Mouse (Mus musculus) neural tube, embryonic 13.5 days (tissue): ENCODE measurements at regions not wholly inside any gene's neighbourhood (a gene's known extent, or its start where the extent isn't known, plus 50 kb on each side); places are given as distances from the start of the nearest gene placed in this dataset.

Source experiments
- ATAC-seq: fragments of 200-750 bp; cut with Nextera tagmentation; 2 replicates; pipeline ENCODE4 v1.8.0; 2017; ENCODE audit warnings: low read depth, mild to moderate bottlenecking, moderate TSS enrichment, moderate library complexity
- H3K27ac ChIP-seq: fragments of 300-500 bp; sonication (generic); replicated peaks from 2 replicates; pipeline ENCODE4 v1.5.1; 2015; ENCODE audit warnings: moderate library complexity, mild to moderate bottlenecking, inconsistent platforms
- H3K27me3 ChIP-seq: fragments of 300-500 bp; sonication (generic); 2 replicates; pipeline ENCODE4 v1.6.1; 2015; ENCODE audit warnings: mild to moderate bottlenecking, inconsistent platforms
- H3K36me3 ChIP-seq: fragments of 300-500 bp; sonication (generic); 2 replicates; pipeline ENCODE4 v1.6.1; 2015; ENCODE audit warnings: mild to moderate bottlenecking, inconsistent platforms
- H3K4me1 ChIP-seq: fragments of 300-500 bp; sonication (generic); replicated peaks from 2 replicates; pipeline ENCODE4 v1.6.1; 2015; ENCODE audit warnings: inconsistent platforms
- H3K4me2 ChIP-seq: fragments of 300-500 bp; sonication (generic); 2 replicates; pipeline ENCODE4 v1.6.1; 2015; ENCODE audit warnings: inconsistent platforms, mild to moderate bottlenecking, moderate library complexity
- H3K4me3 ChIP-seq: fragments of 300-500 bp; sonication (generic); 2 replicates; pipeline ENCODE4 v1.5.1; 2015; ENCODE audit warnings: mild to moderate bottlenecking, inconsistent platforms
- H3K9ac ChIP-seq: fragments of 300-500 bp; sonication (generic); 2 replicates; pipeline ENCODE4 v1.6.1; 2015; ENCODE audit warnings: moderate library complexity, mild to moderate bottlenecking, inconsistent platforms
- H3K9me3 ChIP-seq: fragments of 300-500 bp; sonication (generic); 2 replicates; pipeline ENCODE4 v1.6.1; 2016; ENCODE audit warnings: inconsistent platforms
- WGBS: fragments of 180-500 bp; shearing (Covaris S2); methylation state at CpG from one replicate; pipeline ENCODE4 v1.1.7; 2015; 5-methylcytosine and 5-hydroxymethylcytosine counted together

DNA sequence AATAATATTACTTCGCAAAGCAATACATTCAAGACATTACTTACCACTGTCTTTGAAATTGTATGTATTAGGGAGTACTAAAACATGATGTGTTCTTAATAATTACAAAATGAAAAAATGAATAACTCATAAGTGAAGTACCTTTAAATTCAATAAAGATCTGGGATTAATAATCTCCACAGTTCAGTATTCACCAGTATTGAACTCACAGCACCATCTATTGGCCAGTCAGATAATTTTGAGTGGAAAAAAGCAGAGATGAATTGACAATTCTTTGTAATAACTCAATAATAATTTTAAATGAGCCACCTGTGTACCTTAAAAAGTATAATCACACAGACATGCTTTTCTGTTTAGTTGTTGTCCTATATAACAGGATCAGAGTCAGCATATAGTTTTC lies 180.7 kb downstream of the Nsun3 start:
- no peaks in the 10 kb centered on the region for H3K27me3 ChIP-seq
- H3K27ac ChIP-seq, result no peak overlapping the region
- H3K4me2 ChIP-seq, result no peak overlapping the region
- no peak overlapping the region for H3K9ac ChIP-seq
- H3K9me3 ChIP-seq, result no peaks in the 10 kb centered on the region
- no peak for ATAC-seq
- H3K36me3 ChIP-seq, result no peaks in the 10 kb centered on the region
- H3K4me3 ChIP-seq, result no peak overlapping the region
- 88% methylated on average over 1 of the region's 1 CpGs for WGBS
- no peaks in the 10 kb centered on the region for H3K4me1 ChIP-seq

DNA sequence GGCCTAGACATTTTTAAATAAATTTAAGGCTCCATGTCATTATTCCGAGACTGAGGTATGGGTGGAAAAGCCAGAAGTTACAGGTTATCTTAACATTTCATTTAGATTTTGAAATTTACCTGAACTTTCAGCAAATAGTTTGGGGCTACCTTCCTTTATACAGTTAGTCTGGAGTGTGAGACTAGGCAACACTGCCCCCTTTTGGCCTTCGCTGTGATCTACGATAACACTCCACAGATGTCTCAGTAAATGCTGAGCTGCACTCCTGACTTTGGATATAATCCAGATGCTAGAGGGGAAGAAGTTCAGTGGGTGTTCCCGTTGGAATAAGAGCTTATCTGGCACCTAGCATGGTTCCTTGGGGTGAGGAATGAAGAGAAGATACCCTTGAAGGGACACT lies 224.6 kb downstream of the Nsun3 start:
- no peaks in the 10 kb centered on the region for H3K4me1 ChIP-seq
- H3K9ac ChIP-seq, result no peak overlapping the region
- no peaks in the 10 kb centered on the region for H3K9me3 ChIP-seq
- ATAC-seq, result no peak
- H3K36me3 ChIP-seq, result no peaks in the 10 kb centered on the region
- 35% methylated on average over 4 of the region's 4 CpGs for WGBS
- H3K4me3 ChIP-seq, result no peak overlapping the region
- H3K27ac ChIP-seq, result no peak overlapping the region
- H3K4me2 ChIP-seq, result no peak overlapping the region
- H3K27me3 ChIP-seq, result no peaks in the 10 kb centered on the region

DNA sequence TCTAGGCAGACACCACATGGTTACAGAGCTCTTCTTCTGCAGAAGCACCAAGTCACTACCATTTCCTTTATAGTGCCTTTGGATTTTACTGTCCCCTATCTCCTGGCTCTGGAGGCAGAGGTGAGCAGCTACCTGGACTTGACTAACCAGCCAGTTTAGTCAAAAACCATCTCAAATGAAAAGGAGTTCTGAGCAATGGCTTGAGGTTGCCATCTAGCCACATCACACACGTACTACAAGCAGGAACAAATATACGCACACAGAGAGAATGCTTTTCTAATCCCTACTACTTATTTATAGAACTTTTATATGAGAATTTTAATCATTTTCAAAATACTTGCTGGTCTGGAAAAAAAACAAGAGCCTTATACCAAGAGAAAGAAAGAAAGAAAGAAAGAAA lies 243.5 kb downstream of the Nsun3 start:
- no peak overlapping the region for H3K4me2 ChIP-seq
- H3K9me3 ChIP-seq, result no peaks in the 10 kb centered on the region
- H3K4me1 ChIP-seq, result no peaks in the 10 kb centered on the region
- ATAC-seq, result no peak
- no peaks in the 10 kb centered on the region for H3K36me3 ChIP-seq
- 82% methylated on average over 2 of the region's 2 CpGs for WGBS
- no peak overlapping the region for H3K27ac ChIP-seq
- H3K9ac ChIP-seq, result no peak overlapping the region
- H3K4me3 ChIP-seq, result no peak overlapping the region
- H3K27me3 ChIP-seq, result no peaks in the 10 kb centered on the region

DNA sequence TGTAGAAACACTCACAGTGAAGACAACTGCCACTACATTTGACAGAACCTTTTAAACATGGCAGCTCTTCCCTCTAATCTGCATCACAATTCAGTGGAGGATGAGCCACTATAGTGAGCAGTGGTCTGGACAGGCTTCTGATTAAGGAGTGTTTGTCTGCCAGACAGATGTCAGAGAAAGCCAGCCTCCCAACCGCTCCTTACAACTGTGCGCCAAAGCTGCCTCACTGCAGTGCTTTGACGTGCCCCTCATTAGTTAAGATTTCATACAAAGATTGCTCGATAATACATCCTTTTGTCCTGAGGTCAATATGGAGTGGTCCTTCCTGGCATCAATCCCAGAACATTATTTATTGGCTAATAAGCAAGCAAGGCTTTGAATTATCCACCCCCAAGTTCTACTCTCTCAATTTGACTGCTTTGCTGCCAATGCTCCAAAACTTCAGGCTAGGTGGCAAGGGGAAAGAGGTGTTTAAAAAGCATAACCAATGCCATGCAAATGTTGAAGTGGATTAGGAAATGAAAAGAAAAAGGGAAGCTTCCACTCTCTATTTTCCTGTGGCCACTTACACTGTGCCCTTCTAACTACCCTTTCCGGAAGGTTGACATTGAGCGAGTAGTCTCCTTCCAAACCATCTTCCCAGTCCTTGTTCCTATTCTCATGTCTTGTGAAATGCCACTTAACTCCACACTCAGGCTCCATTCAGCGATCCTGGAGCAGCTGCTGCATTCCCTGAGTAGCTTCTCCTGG lies 248.7 kb downstream of the Nsun3 start:
- Histone ChIP-seq H3K4me2 (no peak overlapping the region), H3K4me1 (0 out of 2 replicates have a peak, but pooled peaks cover 5% of the 10 kb centered on the region), H3K36me3 (no peaks in the 10 kb centered on the region), H3K9ac (no peak overlapping the region), H3K27me3 (no peaks in the 10 kb centered on the region), H3K9me3 (no peaks in the 10 kb centered on the region), H3K4me3 (no peak overlapping the region), H3K27ac (no peak overlapping the region)
- 63% methylated on average over 7 of the region's 7 CpGs for WGBS
- no peak for ATAC-seq

DNA sequence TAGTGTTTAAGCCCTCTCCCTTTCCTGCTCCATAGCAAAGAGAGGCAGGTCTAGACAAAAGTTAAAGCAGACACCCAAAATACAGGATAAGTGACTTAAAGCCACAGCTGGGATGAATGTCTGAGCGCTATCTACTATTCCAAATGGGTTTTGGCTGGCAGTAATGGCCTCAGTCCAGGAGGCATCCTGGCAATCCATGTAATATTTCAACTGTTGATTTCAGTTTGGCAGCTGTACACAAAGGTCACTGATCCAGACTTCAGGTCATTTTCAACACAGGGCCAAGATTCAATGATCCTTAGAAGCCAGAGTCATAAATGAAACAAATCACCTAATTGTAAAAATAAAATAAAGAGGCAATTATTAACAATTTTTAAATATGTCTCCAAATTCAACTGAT lies 277.3 kb downstream of the Nsun3 start:
- Histone ChIP-seq H3K4me3 (no peak overlapping the region), H3K9me3 (no peaks in the 10 kb centered on the region), H3K4me1 (no peaks in the 10 kb centered on the region), H3K9ac (no peak overlapping the region), H3K4me2 (no peak overlapping the region), H3K27ac (no peak overlapping the region), H3K27me3 (no peaks in the 10 kb centered on the region), H3K36me3 (no peaks in the 10 kb centered on the region)
- WGBS, result 94% methylated on average over 1 of the region's 1 CpGs
- no peak for ATAC-seq

DNA sequence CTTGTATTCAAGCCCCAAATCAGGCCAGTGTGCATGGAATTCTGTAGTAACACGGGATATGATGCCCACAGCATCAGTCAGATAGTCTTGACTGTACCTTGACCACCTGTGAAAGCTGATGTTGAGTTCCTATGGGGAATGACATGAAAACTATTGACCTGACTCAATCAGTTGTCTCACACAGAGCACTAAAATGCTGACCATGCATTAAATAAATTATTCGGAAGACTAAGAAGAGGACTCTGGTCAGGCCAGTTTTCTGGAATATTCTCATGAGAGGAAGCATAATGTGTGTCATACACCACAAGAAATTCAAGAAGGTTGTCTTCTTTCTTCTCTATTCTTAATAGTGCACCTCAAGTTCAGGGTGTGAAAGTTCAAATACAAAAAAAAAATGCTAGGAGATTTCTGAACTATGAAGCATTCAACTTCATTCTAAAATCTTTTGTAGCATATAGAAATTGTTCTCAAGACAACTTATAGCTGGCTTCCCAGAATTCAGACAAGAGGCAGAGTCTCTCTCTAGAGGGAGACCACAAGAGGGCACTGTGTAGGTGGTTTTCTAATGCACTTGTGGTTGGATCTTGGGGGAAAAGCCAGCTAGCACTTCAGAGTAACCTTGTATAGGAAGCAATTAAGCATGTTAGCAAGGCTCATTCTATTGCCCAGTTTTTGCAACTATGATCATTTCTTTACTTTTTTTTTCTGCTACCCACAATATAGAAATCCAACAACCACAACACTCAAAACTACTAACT lies 279.7 kb downstream of the Nsun3 start:
- ATAC-seq, result no peak
- Histone ChIP-seq H3K9me3 (no peaks in the 10 kb centered on the region), H3K4me3 (no peak overlapping the region), H3K36me3 (no peaks in the 10 kb centered on the region), H3K27ac (no peak overlapping the region), H3K27me3 (no peaks in the 10 kb centered on the region), H3K4me2 (no peak overlapping the region), H3K4me1 (no peaks in the 10 kb centered on the region), H3K9ac (no peak overlapping the region)
- WGBS, result 65% methylated on average over 2 of the region's 2 CpGs

DNA sequence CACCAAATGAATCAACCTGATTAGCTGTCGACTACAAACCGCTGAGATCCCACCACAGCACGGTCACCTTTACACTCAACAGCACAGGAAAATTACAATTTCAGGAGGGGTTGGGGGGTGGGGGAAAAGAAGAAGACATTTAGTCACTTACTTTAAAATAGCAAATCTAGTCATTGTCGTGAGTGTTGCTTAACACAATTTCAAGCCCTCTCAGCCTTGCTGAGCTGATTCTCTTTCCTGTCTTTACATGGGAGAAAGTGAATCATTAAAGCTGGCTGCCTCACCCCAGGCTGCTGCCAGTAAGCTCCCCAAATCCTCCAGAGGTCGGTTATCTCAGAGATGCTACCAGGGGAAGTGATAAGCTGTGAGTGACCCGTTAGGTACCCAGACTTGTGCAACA lies 285.7 kb downstream of the Nsun3 start:
- Histone ChIP-seq H3K27me3 (no peaks in the 10 kb centered on the region), H3K4me2 (no peak overlapping the region), H3K36me3 (no peaks in the 10 kb centered on the region), H3K27ac (no peak overlapping the region), H3K4me1 (no peaks in the 10 kb centered on the region), H3K9me3 (no peaks in the 10 kb centered on the region), H3K4me3 (no peak overlapping the region), H3K9ac (no peak overlapping the region)
- no peak for ATAC-seq
- 71% methylated on average over 6 of the region's 6 CpGs for WGBS

DNA sequence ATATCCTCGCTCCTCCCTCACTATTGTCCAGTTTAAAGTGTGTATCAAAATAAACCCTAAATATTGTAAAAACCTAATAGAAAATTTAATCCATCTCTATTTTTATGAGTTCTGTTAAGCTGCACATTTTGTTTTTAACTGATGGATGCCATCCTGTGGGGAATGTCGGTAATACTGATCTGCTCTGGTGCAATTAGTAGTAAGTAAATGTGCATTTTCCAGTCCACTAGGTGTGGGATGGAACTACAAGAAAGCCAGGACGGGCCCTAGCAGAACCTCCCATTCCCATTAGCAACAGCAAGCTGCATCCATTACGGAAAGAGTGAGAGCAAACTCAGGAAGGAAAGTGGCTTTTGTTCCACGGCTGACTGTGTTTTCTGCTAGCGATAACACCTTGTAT lies 286.3 kb downstream of the Nsun3 start:
- ATAC-seq, result no peak
- H3K27ac ChIP-seq, result no peak overlapping the region
- H3K9me3 ChIP-seq, result no peaks in the 10 kb centered on the region
- no peak overlapping the region for H3K4me2 ChIP-seq
- H3K4me3 ChIP-seq, result no peak overlapping the region
- no peaks in the 10 kb centered on the region for H3K27me3 ChIP-seq
- H3K36me3 ChIP-seq, result no peaks in the 10 kb centered on the region
- no peak overlapping the region for H3K9ac ChIP-seq
- 78% methylated on average over 6 of the region's 6 CpGs for WGBS
- H3K4me1 ChIP-seq, result no peaks in the 10 kb centered on the region

DNA sequence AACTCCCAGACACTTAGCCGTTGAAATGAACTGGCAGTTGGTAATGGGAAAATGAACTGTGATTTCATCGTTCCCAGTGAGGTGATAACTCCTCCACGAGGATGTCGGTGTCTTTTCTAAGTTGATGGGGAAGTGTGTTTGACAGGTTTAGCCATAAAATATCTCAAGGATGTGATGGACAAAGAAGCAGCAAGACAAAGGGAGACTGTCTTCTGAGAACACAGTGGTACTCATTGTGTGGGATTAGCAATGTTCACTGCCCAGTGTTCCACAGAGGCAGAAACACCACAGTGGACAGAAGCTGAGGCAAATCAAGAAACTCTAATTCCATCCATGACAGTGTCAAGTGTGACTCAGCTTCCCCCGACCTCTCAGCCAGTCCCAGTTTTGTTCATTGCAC lies 287.9 kb downstream of the Nsun3 start:
- WGBS, result 57% methylated on average over 5 of the region's 5 CpGs
- Histone ChIP-seq H3K4me2 (no peak overlapping the region), H3K27me3 (no peaks in the 10 kb centered on the region), H3K9me3 (no peaks in the 10 kb centered on the region), H3K36me3 (no peaks in the 10 kb centered on the region), H3K9ac (no peak overlapping the region), H3K4me1 (no peaks in the 10 kb centered on the region), H3K27ac (no peak overlapping the region), H3K4me3 (no peak overlapping the region)
- ATAC-seq, result no peak

DNA sequence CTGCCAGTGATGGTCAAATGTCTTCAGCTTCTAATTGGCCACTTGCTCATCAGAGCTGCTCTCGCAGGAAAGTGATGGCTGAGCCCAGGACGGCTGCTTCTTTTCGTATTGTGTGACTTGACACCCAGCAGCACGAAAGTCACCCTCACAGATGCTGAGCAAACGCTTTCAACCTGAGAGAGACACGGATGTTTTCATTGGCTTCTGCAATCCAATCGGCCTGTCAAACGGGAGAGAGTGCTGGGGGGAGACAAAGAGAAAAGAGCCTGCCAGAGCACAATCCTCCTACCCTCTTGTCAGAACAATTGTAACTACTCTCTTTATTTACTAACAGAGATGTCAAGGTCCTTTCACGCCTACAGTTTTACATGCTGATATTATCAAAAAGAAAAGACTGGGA lies 289.9 kb downstream of the Nsun3 start:
- Histone ChIP-seq H3K27ac (no peak overlapping the region), H3K4me3 (no peak overlapping the region), H3K4me2 (no peak overlapping the region), H3K27me3 (no peaks in the 10 kb centered on the region), H3K36me3 (no peaks in the 10 kb centered on the region), H3K4me1 (no peaks in the 10 kb centered on the region), H3K9me3 (no peaks in the 10 kb centered on the region), H3K9ac (no peak overlapping the region)
- 55% methylated on average over 9 of the region's 9 CpGs for whole genome bisulfite sequencing
- ATAC-seq, result no peak

DNA sequence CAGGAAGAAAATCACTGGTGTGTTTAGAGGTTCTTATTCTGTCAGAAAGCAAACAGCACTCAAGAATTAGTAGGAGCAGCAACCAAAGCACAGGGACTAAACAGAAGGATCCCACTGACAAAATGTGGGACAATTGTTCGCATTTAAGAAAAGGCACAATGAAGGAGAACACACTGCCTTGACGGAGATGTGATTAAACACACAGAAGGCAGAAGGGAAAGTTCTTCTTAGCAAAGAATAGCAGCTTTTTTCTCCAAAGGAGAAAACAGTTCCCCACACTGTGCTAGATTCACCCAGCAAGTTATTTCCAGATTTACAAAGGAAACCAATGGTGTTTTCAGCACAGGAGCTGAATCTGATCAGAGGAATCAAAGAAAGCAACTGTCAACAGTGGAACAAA lies 316.5 kb downstream of the Nsun3 start:
- no peaks in the 10 kb centered on the region for H3K9me3 ChIP-seq
- 0 out of 2 replicates have a peak, but pooled peaks cover 4% of the 10 kb centered on the region for H3K4me1 ChIP-seq
- H3K27me3 ChIP-seq, result no peaks in the 10 kb centered on the region
- H3K9ac ChIP-seq, result no peak overlapping the region
- no peak overlapping the region for H3K27ac ChIP-seq
- ATAC-seq, result no peak
- no peaks in the 10 kb centered on the region for H3K36me3 ChIP-seq
- H3K4me3 ChIP-seq, result no peak overlapping the region
- no peak overlapping the region for H3K4me2 ChIP-seq
- WGBS, result 44% methylated on average over 2 of the region's 2 CpGs

DNA sequence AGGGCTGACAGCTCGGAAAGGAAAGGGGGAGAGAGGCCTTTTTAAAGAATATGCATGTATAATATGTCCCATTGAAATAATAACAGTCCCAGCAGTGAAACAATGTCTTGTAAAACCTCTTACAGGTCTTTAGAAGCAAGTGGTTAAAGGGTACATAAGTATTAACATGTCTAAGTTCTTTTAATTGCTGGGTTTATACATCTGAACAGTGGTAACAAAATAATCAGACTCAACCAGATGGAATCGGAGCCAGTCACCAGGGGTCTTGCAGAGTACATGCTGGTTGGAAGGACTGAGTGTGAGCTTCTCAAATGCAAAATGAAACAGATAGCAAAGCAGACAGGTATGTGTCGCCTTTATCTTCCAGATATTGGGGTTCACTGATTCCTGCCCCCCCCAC lies 317.3 kb downstream of the Nsun3 start:
- no peak overlapping the region for H3K4me3 ChIP-seq
- no peak for ATAC-seq
- H3K27ac ChIP-seq, result no peak overlapping the region
- H3K9me3 ChIP-seq, result no peaks in the 10 kb centered on the region
- no peak overlapping the region for H3K9ac ChIP-seq
- H3K36me3 ChIP-seq, result no peaks in the 10 kb centered on the region
- no peak overlapping the region for H3K4me2 ChIP-seq
- H3K27me3 ChIP-seq, result no peaks in the 10 kb centered on the region
- 0 out of 2 replicates have a peak, but pooled peaks cover 4% of the 10 kb centered on the region for H3K4me1 ChIP-seq
- 68% methylated on average over 3 of the region's 3 CpGs for WGBS

DNA sequence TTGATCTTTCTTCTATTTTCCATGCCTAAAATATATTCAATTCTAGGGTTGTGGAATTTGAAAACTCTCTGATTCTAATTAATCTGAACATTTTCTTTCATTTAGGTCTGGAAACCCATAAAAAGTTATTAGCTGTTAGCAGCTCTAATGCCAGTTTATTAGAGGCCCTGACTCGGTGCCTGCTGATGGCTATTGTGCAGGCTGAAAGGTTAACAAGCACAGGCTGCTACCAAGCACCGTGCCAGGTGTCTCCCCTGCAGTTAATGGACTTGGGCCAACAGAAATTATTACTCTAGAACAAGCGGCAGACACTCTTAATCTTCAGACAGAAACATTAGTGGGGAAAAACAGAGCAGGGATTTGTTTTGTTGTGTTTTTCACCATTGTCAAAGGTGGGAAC lies 317.8 kb downstream of the Nsun3 start:
- Histone ChIP-seq H3K9ac (no peak overlapping the region), H3K9me3 (no peaks in the 10 kb centered on the region), H3K4me3 (no peak overlapping the region), H3K27me3 (no peaks in the 10 kb centered on the region), H3K4me1 (0 out of 2 replicates have a peak, but pooled peaks cover 4% of the 10 kb centered on the region), H3K36me3 (no peaks in the 10 kb centered on the region), H3K27ac (no peak overlapping the region), H3K4me2 (no peak overlapping the region)
- no peak for ATAC-seq
- 11% methylated on average over 3 of the region's 3 CpGs for WGBS
